ENCODE assay signal across 8 mouse cellular contexts in the genomic region with DNA sequence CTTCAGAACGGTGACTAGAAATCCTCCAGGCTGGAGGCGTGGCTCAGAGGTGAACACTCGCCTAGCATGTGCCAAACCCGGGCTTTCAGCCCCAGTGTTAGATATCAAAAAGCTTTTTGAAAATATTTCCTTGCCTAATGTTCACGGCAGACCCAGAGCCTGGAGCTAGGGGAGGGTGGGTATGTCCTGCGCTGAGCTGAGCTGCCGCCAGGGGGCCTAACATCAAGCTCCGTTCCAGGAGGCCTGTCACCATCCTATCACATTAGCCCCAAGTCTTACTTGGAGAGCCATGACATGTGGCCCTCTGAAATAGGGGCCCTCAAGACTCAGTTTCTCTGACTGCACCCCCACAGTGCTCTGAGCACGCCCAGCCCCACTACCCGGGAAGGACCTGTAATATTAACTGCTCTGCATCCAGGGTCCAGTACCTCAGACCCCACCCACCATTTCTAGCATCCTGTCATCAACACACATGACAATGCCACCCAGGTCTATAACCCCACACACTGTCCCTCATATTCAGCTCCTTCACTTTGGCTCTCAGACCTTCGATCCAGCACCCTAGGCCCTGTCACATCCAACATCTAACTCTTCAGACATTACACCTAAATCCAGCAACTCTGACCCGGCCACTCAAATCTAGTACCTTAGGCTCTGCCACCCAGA. TPM values are rescaled to one million over a fixed set of nuclear protein-coding genes. Genes with fewer than 3 reads are reported as not detected.
DNase-seq lines count a peak whose midpoint lies in the region; ATAC-seq and TF ChIP-seq lines count a peak whose summit lies in the region.

No protein-coding gene starts in this region.

- H3K9ac ChIP-seq in embryonic facial prominence, embryonic 13.5 days: peak overlapping the region; percentile 93
- H3K9ac ChIP-seq in midbrain, postnatal 0 days (replicated peaks; ENCODE audit: low read length, poor library complexity, severe bottlenecking): peak overlapping the region; percentile 93

- H3K36me3 ChIP-seq in embryonic facial prominence, embryonic 13.5 days: peaks cover 35% of the 10 kb centered on the region
- peaks cover 28% of the 10 kb centered on the region for H3K36me3 ChIP-seq in midbrain, postnatal 0 days (ENCODE audit: insufficient read depth, low read length)

- H3K27ac ChIP-seq in embryonic facial prominence, embryonic 13.5 days: peak overlapping the region; percentile 87
- H3K27ac ChIP-seq in midbrain, postnatal 0 days (ENCODE audit: low read depth, low read length): peak overlapping the region; percentile 69

- DNase-seq in adrenal gland, postnatal 4 days (ENCODE audit: low spot score in 2 of 2): peak; percentile 59 to 61
- DNase-seq in heart, adult 9 months (ENCODE audit: low spot score in 2 of 2): peak; percentile 77
- peak; percentile 79 for DNase-seq in kidney, adult 9 months
- peak; percentile 86 for DNase-seq in liver
- DNase-seq in midbrain, postnatal 0 days (ENCODE audit: low spot score): peak; percentile 87
- DNase-seq in spleen, postnatal 4 days (ENCODE audit: low spot score in 2 of 2): peak; percentile 84 to 94

- H3K27me3 ChIP-seq in embryonic facial prominence, embryonic 13.5 days: no peaks in the 10 kb centered on the region
- no peaks in the 10 kb centered on the region for H3K27me3 ChIP-seq in midbrain, postnatal 0 days (ENCODE audit: insufficient read depth, low read length)

- peak overlapping the region; percentile 90 for H3K4me3 ChIP-seq in embryonic facial prominence, embryonic 13.5 days
- peak overlapping the region; percentile 79 for H3K4me3 ChIP-seq in midbrain, postnatal 0 days (ENCODE audit: low read depth, low read length)

- peaks cover 25% of the 10 kb centered on the region for H3K4me1 ChIP-seq in embryonic facial prominence, embryonic 13.5 days
- H3K4me1 ChIP-seq in midbrain, postnatal 0 days (ENCODE audit: insufficient read depth, low read length): peaks cover 2% of the 10 kb centered on the region; the same call in 1 of the 2 replicates

- H3K9me3 ChIP-seq in embryonic facial prominence, embryonic 13.5 days: no peaks in the 10 kb centered on the region
- H3K9me3 ChIP-seq in midbrain, postnatal 0 days (ENCODE audit: low read length): no peaks in the 10 kb centered on the region

- peak; percentile 85 for TF ChIP-seq CTCF in midbrain, postnatal 0 days (IDR thresholded peaks at IDR 0.05)

- WGBS in embryonic facial prominence, embryonic 13.5 days: 3% methylated on average over 12 of the region's 12 CpGs
- WGBS in midbrain, postnatal 0 days: 6% methylated on average over 12 of the region's 12 CpGs

- H3K4me2 ChIP-seq in embryonic facial prominence, embryonic 13.5 days: peak overlapping the region; percentile 98
- H3K4me2 ChIP-seq in midbrain, postnatal 0 days (ENCODE audit: low read depth, low read length, poor library complexity, severe bottlenecking): peak overlapping the region; percentile 89

- peak; percentile 73 for ATAC-seq in CD4-positive, CD25-positive, alpha-beta regulatory T cell, adult 4 months
- ATAC-seq in embryonic facial prominence, embryonic 13.5 days (ENCODE audit: insufficient number of reproducible peaks, insufficient read depth, low FRiP score, low TSS enrichment, low read depth): 0 out of 2 replicates have a peak, but pooled peaks have one; percentile 28
- peak; percentile 78 for ATAC-seq in midbrain, postnatal 0 days (ENCODE audit: low FRiP score)

RNA-seq across cellular contexts. Expression of a gene that starts 7.1 kb away (rescaled TPM):
- 10 to 100 TPM; 49.9 to 52.2 TPM for polyA plus RNA-seq in CD4-positive, CD25-positive, alpha-beta regulatory T cell, adult 4 months (2017; shearing (Covaris generic))
- total RNA-seq in adrenal gland, postnatal 4 days (2021): 10 to 100 TPM; 62.9 to 65.6 TPM
- 88.4 and 108 TPM in 2 replicates for polyA plus RNA-seq in embryonic facial prominence, embryonic 13.5 days (2015; fragmentation: Nextera tagmentation; extraction: Ambion mirVana)
- total RNA-seq in midbrain, postnatal 0 days (2014; rRNA removed): 95.5 and 98.5 TPM in 2 replicates
- polyA plus RNA-seq in midbrain, postnatal 0 days (2015; fragmentation: Nextera tagmentation; extraction: Ambion mirVana): 79.4 and 90.0 TPM in 2 replicates

RNA-seq across cellular contexts. Expression of a gene that starts 8.3 kb away (rescaled TPM):
- polyA plus RNA-seq in CD4-positive, CD25-positive, alpha-beta regulatory T cell, adult 4 months (2017; shearing (Covaris generic)): not detected
- total RNA-seq in adrenal gland, postnatal 4 days (2021): not detected
- polyA plus RNA-seq in embryonic facial prominence, embryonic 13.5 days (2015; fragmentation: Nextera tagmentation; extraction: Ambion mirVana): 12.8 and 17.0 TPM in 2 replicates
- not detected in 2 replicates for total RNA-seq in midbrain, postnatal 0 days (2014; rRNA removed)
- not detected in 2 replicates for polyA plus RNA-seq in midbrain, postnatal 0 days (2015; fragmentation: Nextera tagmentation; extraction: Ambion mirVana)

RNA-seq across cellular contexts. Expression of a gene that starts 18.7 kb away (rescaled TPM):
- 1 to 10 TPM; 4.8 to 6.0 TPM for polyA plus RNA-seq in CD4-positive, CD25-positive, alpha-beta regulatory T cell, adult 4 months (2017; shearing (Covaris generic))
- total RNA-seq in adrenal gland, postnatal 4 days (2021): 1 to 10 TPM; 6.2 to 8.0 TPM
- 0.61 and 0.63 TPM in 2 replicates for polyA plus RNA-seq in embryonic facial prominence, embryonic 13.5 days (2015; fragmentation: Nextera tagmentation; extraction: Ambion mirVana)
- 234 and 253 TPM in 2 replicates for total RNA-seq in midbrain, postnatal 0 days (2014; rRNA removed)
- 141 and 152 TPM in 2 replicates for polyA plus RNA-seq in midbrain, postnatal 0 days (2015; fragmentation: Nextera tagmentation; extraction: Ambion mirVana)

RNA-seq across cellular contexts. Expression of a gene that starts 33.3 kb away (rescaled TPM):
- polyA plus RNA-seq in CD4-positive, CD25-positive, alpha-beta regulatory T cell, adult 4 months (2017; shearing (Covaris generic)): 10 to 100 TPM in 1 of 2 experiments, 1 to 10 TPM in 1; 8.1 to 11.3 TPM
- total RNA-seq in adrenal gland, postnatal 4 days (2021): 10 to 100 TPM; 10.4 to 10.7 TPM
- 1.7 and 2.5 TPM in 2 replicates for polyA plus RNA-seq in embryonic facial prominence, embryonic 13.5 days (2015; fragmentation: Nextera tagmentation; extraction: Ambion mirVana)
- 4.1 and 5.6 TPM in 2 replicates for total RNA-seq in midbrain, postnatal 0 days (2014; rRNA removed)
- polyA plus RNA-seq in midbrain, postnatal 0 days (2015; fragmentation: Nextera tagmentation; extraction: Ambion mirVana): 3.0 and 3.9 TPM in 2 replicates

Comparison
In these comparisons a context has a peak if more than half of its experiments do, and no peak if none do; other contexts are left out.
1. Peak in every context shown above with its lines: DNase-seq, ATAC-seq, H3K4me3 ChIP-seq and H3K27ac ChIP-seq.
2. ATAC-seq: peak in every context shown above with its lines; median percentile 78 in midbrain, postnatal 0 days; 73 in CD4-positive, CD25-positive, alpha-beta regulatory T cell, adult 4 months; 28 in embryonic facial prominence, embryonic 13.5 days.
3. RNA of a gene that starts 8.3 kb away (polyA plus RNA-seq): 12.8 to 17.0 TPM in embryonic facial prominence, embryonic 13.5 days; not detected in midbrain, postnatal 0 days and not detected in CD4-positive, CD25-positive, alpha-beta regulatory T cell, adult 4 months; every median in the first group is over 10 times any median in the second.
4. RNA of a gene that starts 18.7 kb away (polyA plus RNA-seq): 141 to 152 TPM in midbrain, postnatal 0 days; 4.8 to 6.0 TPM in CD4-positive, CD25-positive, alpha-beta regulatory T cell, adult 4 months and 0.61 to 0.63 TPM in embryonic facial prominence, embryonic 13.5 days; every median in the first group is over 10 times any median in the second.